Mouse (Mus musculus): ENCODE results near the gene Ccdc60. TPM values are rescaled to one million over a fixed set of nuclear protein-coding genes. Genes with fewer than 3 reads are reported as not detected.

Gene Ccdc60
- polyA plus RNA-seq, 2 experiments = 0.01 TPM; not detected in 1

- Histone ChIP-seq H3K36me3 (replicated peaks; ENCODE audit: control insufficient read depth, insufficient read depth, low read depth) (no peaks in the 10 kb centered on the region), H3K9me3 (ENCODE audit: control insufficient read depth, low read length) (no peaks in the 10 kb centered on the region), H3K9ac (replicated peaks) (no peak overlapping the region), H3K4me1 (replicated peaks; ENCODE audit: control insufficient read depth in 2 of 2, insufficient read depth in 2 of 2, low read length in 1 of 2) (no peaks in the 10 kb centered on the region), H3K4me2 (ENCODE audit: low read depth) (no peak overlapping the region), H3K4me3 (ENCODE audit: insufficient read depth in 1 of 2, low read depth in 2 of 2, low read length in 2 of 2) (no peak overlapping the region), H3K27me3 (ENCODE audit: control insufficient read depth, insufficient read depth, low read length) (no peaks in the 10 kb centered on the region), H3K27ac (no peak overlapping the region)
- no peak for TF ChIP-seq EP300 (IDR thresholded peaks at IDR 0.05; ENCODE audit: low read depth)
- no peak for TF ChIP-seq CTCF (IDR thresholded peaks at IDR 0.05; ENCODE audit: low read depth)
- DNase-seq (ENCODE audit: low read depth in 3 of 3, low spot score in 3 of 3) (no peak), ATAC-seq (ENCODE audit: insufficient read depth) (no peak)
- WGBS (ENCODE audit: insufficient replicate concordance) = 43% methylated on average over 5 of the region's 5 CpGs
Measured at GRCm38 (mm10) chr5:116274365-116274764, 14.4 kb downstream of the Ccdc60 start.

GRCm38 (mm10) chr5:116271511-116272227 is 17.1 kb downstream of the Ccdc60 start:
- no peaks in the 10 kb centered on the region for H3K4me1 ChIP-seq (replicated peaks; ENCODE audit: control insufficient read depth in 2 of 2, insufficient read depth in 2 of 2, low read length in 1 of 2)
- H3K4me2 ChIP-seq (ENCODE audit: low read depth) = no peak overlapping the region
- 48% methylated on average over 17 of the region's 17 CpGs for WGBS (ENCODE audit: insufficient replicate concordance)
- ATAC-seq (ENCODE audit: insufficient read depth) (no peak), DNase-seq (ENCODE audit: low read depth in 3 of 3, low spot score in 3 of 3) (no peak)
- H3K36me3 ChIP-seq (replicated peaks; ENCODE audit: control insufficient read depth, insufficient read depth, low read depth) = no peaks in the 10 kb centered on the region
- no peak overlapping the region for H3K4me3 ChIP-seq (ENCODE audit: insufficient read depth in 1 of 2, low read depth in 2 of 2, low read length in 2 of 2)
- no peak overlapping the region for H3K27ac ChIP-seq
- no peak overlapping the region for H3K9ac ChIP-seq (replicated peaks)
- no peaks in the 10 kb centered on the region for H3K9me3 ChIP-seq (ENCODE audit: control insufficient read depth, low read length)
- H3K27me3 ChIP-seq (ENCODE audit: control insufficient read depth, insufficient read depth, low read length) = no peaks in the 10 kb centered on the region
- no peak for TF ChIP-seq CTCF (IDR thresholded peaks at IDR 0.05; ENCODE audit: low read depth)
- TF ChIP-seq EP300 (IDR thresholded peaks at IDR 0.05; ENCODE audit: low read depth) = no peak

- no peak overlapping the region for H3K27ac ChIP-seq
Measured at GRCm38 (mm10) chr5:116269212-116270145, 19.3 kb downstream of the Ccdc60 start.

GRCm38 (mm10) chr5:116262689-116263088 is 26.1 kb downstream of the Ccdc60 start:
- H3K9me3 ChIP-seq (ENCODE audit: control insufficient read depth, low read length) = no peaks in the 10 kb centered on the region
- H3K4me2 ChIP-seq (ENCODE audit: low read depth) = no peak overlapping the region
- DNase-seq (ENCODE audit: low read depth in 3 of 3, low spot score in 3 of 3) (no peak), ATAC-seq (ENCODE audit: insufficient read depth) (no peak)
- no peaks in the 10 kb centered on the region for H3K36me3 ChIP-seq (replicated peaks; ENCODE audit: control insufficient read depth, insufficient read depth, low read depth)
- 68% methylated on average over 2 of the region's 2 CpGs for WGBS (ENCODE audit: insufficient replicate concordance)
- no peak overlapping the region for H3K9ac ChIP-seq (replicated peaks)
- no peaks in the 10 kb centered on the region for H3K27me3 ChIP-seq (ENCODE audit: control insufficient read depth, insufficient read depth, low read length)
- no peak overlapping the region for H3K27ac ChIP-seq
- H3K4me3 ChIP-seq (ENCODE audit: insufficient read depth in 1 of 2, low read depth in 2 of 2, low read length in 2 of 2) = no peak overlapping the region
- TF ChIP-seq EP300 (IDR thresholded peaks at IDR 0.05; ENCODE audit: low read depth) = no peak
- no peak for TF ChIP-seq CTCF (IDR thresholded peaks at IDR 0.05; ENCODE audit: low read depth)
- H3K4me1 ChIP-seq (replicated peaks; ENCODE audit: control insufficient read depth in 2 of 2, insufficient read depth in 2 of 2, low read length in 1 of 2) = no peaks in the 10 kb centered on the region

More at GRCm38 (mm10) chr5:116269212-116270145, 19.3 kb downstream of the Ccdc60 start:
- no peaks in the 10 kb centered on the region for H3K27me3 ChIP-seq (ENCODE audit: control insufficient read depth, insufficient read depth, low read length)
- no peak overlapping the region for H3K4me2 ChIP-seq (ENCODE audit: low read depth)
- H3K36me3 ChIP-seq (replicated peaks; ENCODE audit: control insufficient read depth, insufficient read depth, low read depth) = no peaks in the 10 kb centered on the region
- TF ChIP-seq EP300 (IDR thresholded peaks at IDR 0.05; ENCODE audit: low read depth) = no peak
- TF ChIP-seq CTCF (IDR thresholded peaks at IDR 0.05; ENCODE audit: low read depth) = no peak
- H3K4me3 ChIP-seq (ENCODE audit: insufficient read depth in 1 of 2, low read depth in 2 of 2, low read length in 2 of 2) = no peak overlapping the region
- H3K9ac ChIP-seq (replicated peaks) = no peak overlapping the region
- 67% methylated on average over 17 of the region's 17 CpGs for WGBS (ENCODE audit: insufficient replicate concordance)
- no peaks in the 10 kb centered on the region for H3K4me1 ChIP-seq (replicated peaks; ENCODE audit: control insufficient read depth in 2 of 2, insufficient read depth in 2 of 2, low read length in 1 of 2)
- DNase-seq (ENCODE audit: low read depth in 3 of 3, low spot score in 3 of 3) = no peak
- no peaks in the 10 kb centered on the region for H3K9me3 ChIP-seq (ENCODE audit: control insufficient read depth, low read length)
- ATAC-seq (ENCODE audit: insufficient read depth) = no peak

GRCm38 (mm10) chr5:116261944-116262343 is 26.8 kb downstream of the Ccdc60 start:
- H3K4me1 ChIP-seq (replicated peaks; ENCODE audit: control insufficient read depth in 2 of 2, insufficient read depth in 2 of 2, low read length in 1 of 2) = no peaks in the 10 kb centered on the region
- H3K9me3 ChIP-seq (ENCODE audit: control insufficient read depth, low read length) = no peaks in the 10 kb centered on the region
- H3K36me3 ChIP-seq (replicated peaks; ENCODE audit: control insufficient read depth, insufficient read depth, low read depth) = no peaks in the 10 kb centered on the region
- no peaks in the 10 kb centered on the region for H3K27me3 ChIP-seq (ENCODE audit: control insufficient read depth, insufficient read depth, low read length)
- TF ChIP-seq EP300 (IDR thresholded peaks at IDR 0.05; ENCODE audit: low read depth) (no peak), CTCF (IDR thresholded peaks at IDR 0.05; ENCODE audit: low read depth) (no peak)
- H3K4me2 ChIP-seq (ENCODE audit: low read depth) = no peak overlapping the region
- H3K27ac ChIP-seq = no peak overlapping the region
- WGBS (ENCODE audit: insufficient replicate concordance) = 72% methylated on average over 5 of the region's 5 CpGs
- ATAC-seq (ENCODE audit: insufficient read depth) (no peak), DNase-seq (ENCODE audit: low read depth in 3 of 3, low spot score in 3 of 3) (no peak)
- no peak overlapping the region for H3K9ac ChIP-seq (replicated peaks)
- H3K4me3 ChIP-seq (ENCODE audit: insufficient read depth in 1 of 2, low read depth in 2 of 2, low read length in 2 of 2) = no peak overlapping the region
